In genomic region chr17:45578843-45579242, GRCm38 (mm10) we compare ENCODE assay signal across 11 mouse cellular contexts. TPM values are rescaled to one million over a fixed set of nuclear protein-coding genes. Genes with fewer than 3 reads are reported as not detected.
DNase-seq lines count a peak whose midpoint lies in the region; ATAC-seq and TF ChIP-seq lines count a peak whose summit lies in the region.
"Had no signal": no experiment of that assay in that cellular context is flagged by ENCODE, and none has a peak within 500 bp of the region (broad histone marks: within the 10 kb centered on the region; RNA-seq: fewer than 3 reads in every experiment).

No protein-coding gene starts in this region.

- H3K9me3 ChIP-seq in forebrain, postnatal 0 days (ENCODE audit: low read length) = no peaks in the 10 kb centered on the region
- no peaks in the 10 kb centered on the region for H3K9me3 ChIP-seq in forebrain, embryonic 11.5 days (ENCODE audit: control insufficient read depth, low read length)
- no peaks in the 10 kb centered on the region for H3K9me3 ChIP-seq in stomach, embryonic 16.5 days (replicated peaks; ENCODE audit: control insufficient read depth, low read length)
- H3K9me3 ChIP-seq: neural tube, embryonic 13.5 days had no signal

- H3K27ac ChIP-seq in forebrain, postnatal 0 days (ENCODE audit: low read depth, low read length) = no peak overlapping the region
- no peak overlapping the region for H3K27ac ChIP-seq in forebrain, embryonic 11.5 days (ENCODE audit: low read depth, low read length)
- H3K27ac ChIP-seq in bone marrow, adult 2 months (ENCODE audit: control insufficient read depth, insufficient read depth, low read depth, low read length, poor library complexity) = no peak overlapping the region
- peak overlapping the region; percentile 89 for H3K27ac ChIP-seq in stomach, embryonic 16.5 days (ENCODE audit: low read length)
- H3K27ac ChIP-seq: neural tube, embryonic 13.5 days had no signal

- H3K27me3 ChIP-seq in forebrain, postnatal 0 days (ENCODE audit: insufficient read depth, low read length) = no peaks in the 10 kb centered on the region
- H3K27me3 ChIP-seq in forebrain, embryonic 11.5 days (ENCODE audit: control insufficient read depth, insufficient read depth, low read length) = no peaks in the 10 kb centered on the region
- H3K27me3 ChIP-seq in stomach, embryonic 16.5 days (ENCODE audit: control insufficient read depth, insufficient read depth, low read length) = no peaks in the 10 kb centered on the region
- H3K27me3 ChIP-seq: neural tube, embryonic 13.5 days; Patski had no signal

- H3K9ac ChIP-seq in forebrain, postnatal 0 days = no peak overlapping the region
- H3K9ac ChIP-seq in forebrain, embryonic 11.5 days (ENCODE audit: low read length) = no peak overlapping the region
- H3K9ac ChIP-seq in stomach, embryonic 16.5 days (ENCODE audit: low read length) = no peak overlapping the region
- H3K9ac ChIP-seq: neural tube, embryonic 13.5 days had no signal

- ATAC-seq in forebrain, postnatal 0 days = no peak
- no peak for ATAC-seq in forebrain, embryonic 11.5 days (replicated peaks; ENCODE audit: low FRiP score)
- ATAC-seq in stomach, embryonic 16.5 days (ENCODE audit: insufficient read depth, low FRiP score) = no peak
- ATAC-seq: Patski had no signal

- TF ChIP-seq CTCF in forebrain, postnatal 0 days (IDR thresholded peaks at IDR 0.05; ENCODE audit: low read depth) = peak; percentile 64
- TF ChIP-seq CTCF in lung, adult 2 months (IDR thresholded peaks at IDR 0.05; ENCODE audit: insufficient read depth, low read length) = peak; percentile 17; the same call in 1 of the 2 replicates
- TF ChIP-seq CTCF in bone marrow, adult 2 months (IDR thresholded peaks at IDR 0.05; ENCODE audit: control insufficient read depth, insufficient read depth, low read length) = peak; percentile 17; the same call in 1 of the 2 replicates

- no peak overlapping the region for H3K4me2 ChIP-seq in forebrain, postnatal 0 days (ENCODE audit: low read depth)
- H3K4me2 ChIP-seq in forebrain, embryonic 11.5 days (ENCODE audit: low read depth, low read length, severe bottlenecking) = no peak overlapping the region
- H3K4me2 ChIP-seq in stomach, embryonic 16.5 days (ENCODE audit: low read depth, low read length) = no peak overlapping the region
- H3K4me2 ChIP-seq: neural tube, embryonic 13.5 days had no signal

- WGBS in forebrain, postnatal 0 days = 75% methylated on average over 7 of the region's 7 CpGs
- WGBS in forebrain, embryonic 11.5 days = 65% methylated on average over 7 of the region's 7 CpGs
- 78% methylated on average over 7 of the region's 7 CpGs for WGBS in lung, adult 2 months
- WGBS in bone marrow, adult 2 months = 68% methylated on average over 7 of the region's 7 CpGs
- WGBS in stomach, embryonic 16.5 days = 74% methylated on average over 7 of the region's 7 CpGs

- no peak overlapping the region for H3K4me3 ChIP-seq in forebrain, postnatal 0 days (ENCODE audit: low read depth, low read length)
- no peak overlapping the region for H3K4me3 ChIP-seq in forebrain, embryonic 11.5 days (ENCODE audit: low read depth, low read length)
- no peak overlapping the region for H3K4me3 ChIP-seq in lung, adult 2 months (replicated peaks; ENCODE audit: extremely low read depth, low read depth, low read length)
- no peak overlapping the region for H3K4me3 ChIP-seq in bone marrow, adult 2 months (replicated peaks; ENCODE audit: control insufficient read depth, low read depth, low read length)
- H3K4me3 ChIP-seq in stomach, embryonic 16.5 days (replicated peaks; ENCODE audit: low read length) = no peak overlapping the region
- H3K4me3 ChIP-seq: neural tube, embryonic 13.5 days had no signal

- peaks cover 9% of the 10 kb centered on the region for H3K4me1 ChIP-seq in forebrain, postnatal 0 days (ENCODE audit: insufficient read depth)
- peaks cover 2% of the 10 kb centered on the region; the same call in 1 of the 2 replicates for H3K4me1 ChIP-seq in forebrain, embryonic 11.5 days (replicated peaks; ENCODE audit: control insufficient read depth, insufficient read depth, low read length)
- peaks cover 10% of the 10 kb centered on the region for H3K4me1 ChIP-seq in lung, adult 2 months (ENCODE audit: control insufficient read depth, insufficient read depth, low read length)
- H3K4me1 ChIP-seq in bone marrow, adult 2 months (ENCODE audit: control insufficient read depth, insufficient read depth, low read length) = peaks cover 12% of the 10 kb centered on the region
- H3K4me1 ChIP-seq in stomach, embryonic 16.5 days (ENCODE audit: control insufficient read depth, insufficient read depth, low read length) = peaks cover 18% of the 10 kb centered on the region

- no peak for DNase-seq in forebrain, postnatal 0 days
- no peak for DNase-seq in forebrain, embryonic 11.5 days (ENCODE audit: low spot score)
- no peak for DNase-seq in lung, adult 2 months
- no peak for DNase-seq in lung, adult 18-20 months
- DNase-seq in urinary bladder, postnatal 4 days (ENCODE audit: low spot score in 2 of 2) = no peak
- no peak for DNase-seq in adrenal gland, adult 8-10 months
- DNase-seq: cerebellum, adult 9-11 months had no signal

- no peak for TF ChIP-seq POLR2A in lung, adult 2 months (IDR thresholded peaks at IDR 0.05; ENCODE audit: borderline replicate concordance, extremely low read depth, low read depth, low read length)
- TF ChIP-seq POLR2A in bone marrow, adult 2 months (IDR thresholded peaks at IDR 0.05; ENCODE audit: borderline replicate concordance, control insufficient read depth, low read depth, low read length) = no peak

- no peaks in the 10 kb centered on the region for H3K36me3 ChIP-seq in forebrain, postnatal 0 days (ENCODE audit: insufficient read depth)
- H3K36me3 ChIP-seq in forebrain, embryonic 11.5 days (ENCODE audit: control insufficient read depth, insufficient read depth, low read length) = no peaks in the 10 kb centered on the region
- no peaks in the 10 kb centered on the region for H3K36me3 ChIP-seq in stomach, embryonic 16.5 days (ENCODE audit: control insufficient read depth, insufficient read depth, low read length)
- H3K36me3 ChIP-seq: neural tube, embryonic 13.5 days had no signal

RNA-seq across cellular contexts. Expression of gene Hsp90ab1, which starts 5.8 kb away (rescaled TPM):
- total RNA-seq in forebrain, postnatal 0 days (2014; rRNA removed) = 1,283 and 1,351 TPM in 2 replicates
- 1,258 and 1,497 TPM in 2 replicates for polyA plus RNA-seq in forebrain, postnatal 0 days (2015; fragmentation: Nextera tagmentation; extraction: Ambion mirVana)
- polyA plus RNA-seq in forebrain, embryonic 11.5 days (2014; fragmentation: Nextera tagmentation; extraction: Ambion mirVana) = 1,787 and 1,872 TPM in 2 replicates
- polyA plus RNA-seq in lung, adult 2 months (2012; rRNA removed) = 212 and 340 TPM in 2 replicates
- polyA plus RNA-seq in bone marrow, adult 2 months (2011; ENCODE audit: insufficient read depth, insufficient read length, low replicate concordance, missing spikeins) = 576 and 1,077 TPM in 2 replicates
- 1,400 and 1,468 TPM in 2 replicates for polyA plus RNA-seq in stomach, embryonic 16.5 days (2015; fragmentation: Nextera tagmentation; extraction: Ambion mirVana)
- 1,000 to 10,000 TPM; 1,432 to 3,205 (median 1,905) TPM for total RNA-seq in adrenal gland, adult 8-10 months (2022)

RNA-seq across cellular contexts. Expression of gene Slc35b2, which starts 15.2 kb away (rescaled TPM):
- 80.9 and 87.0 TPM in 2 replicates for total RNA-seq in forebrain, postnatal 0 days (2014; rRNA removed)
- polyA plus RNA-seq in forebrain, postnatal 0 days (2015; fragmentation: Nextera tagmentation; extraction: Ambion mirVana) = 83.8 and 89.6 TPM in 2 replicates
- polyA plus RNA-seq in forebrain, embryonic 11.5 days (2014; fragmentation: Nextera tagmentation; extraction: Ambion mirVana) = 103 and 105 TPM in 2 replicates
- polyA plus RNA-seq in lung, adult 2 months (2012; rRNA removed) = 89.9 and 102 TPM in 2 replicates
- polyA plus RNA-seq in bone marrow, adult 2 months (2011; ENCODE audit: insufficient read depth, insufficient read length, low replicate concordance, missing spikeins) = 14.7 and 22.7 TPM in 2 replicates
- 115 and 117 TPM in 2 replicates for polyA plus RNA-seq in stomach, embryonic 16.5 days (2015; fragmentation: Nextera tagmentation; extraction: Ambion mirVana)
- total RNA-seq in adrenal gland, adult 8-10 months (2022) = 10 to 100 TPM; 51.7 to 68.9 (median 61.0) TPM

RNA-seq across cellular contexts. Expression of gene Slc29a1, which starts 20.6 kb away (rescaled TPM):
- 68.3 and 84.5 TPM in 2 replicates for total RNA-seq in forebrain, postnatal 0 days (2014; rRNA removed)
- 76.2 and 84.4 TPM in 2 replicates for polyA plus RNA-seq in forebrain, postnatal 0 days (2015; fragmentation: Nextera tagmentation; extraction: Ambion mirVana)
- 56.7 TPM in 2 replicates for polyA plus RNA-seq in forebrain, embryonic 11.5 days (2014; fragmentation: Nextera tagmentation; extraction: Ambion mirVana)
- 185 and 186 TPM in 2 replicates for polyA plus RNA-seq in lung, adult 2 months (2012; rRNA removed)
- 73.1 and 109 TPM in 2 replicates for polyA plus RNA-seq in bone marrow, adult 2 months (2011; ENCODE audit: insufficient read depth, insufficient read length, low replicate concordance, missing spikeins)
- polyA plus RNA-seq in stomach, embryonic 16.5 days (2015; fragmentation: Nextera tagmentation; extraction: Ambion mirVana) = 85.3 and 90.0 TPM in 2 replicates
- 100 to 1,000 TPM; 145 to 174 (median 158) TPM for total RNA-seq in adrenal gland, adult 8-10 months (2022)

RNA-seq across cellular contexts. Expression of gene Mymx, which starts 23.1 kb away (rescaled TPM):
- total RNA-seq in forebrain, postnatal 0 days (2014; rRNA removed) = not detected in 2 replicates
- polyA plus RNA-seq in forebrain, postnatal 0 days (2015; fragmentation: Nextera tagmentation; extraction: Ambion mirVana) = not detected in 2 replicates
- not detected in 2 replicates for polyA plus RNA-seq in forebrain, embryonic 11.5 days (2014; fragmentation: Nextera tagmentation; extraction: Ambion mirVana)
- not detected in 2 replicates for polyA plus RNA-seq in lung, adult 2 months (2012; rRNA removed)
- polyA plus RNA-seq in bone marrow, adult 2 months (2011; ENCODE audit: insufficient read depth, insufficient read length, low replicate concordance, missing spikeins) = 9.3 TPM in 1 of 2 replicates, not detected in the other
- polyA plus RNA-seq in stomach, embryonic 16.5 days (2015; fragmentation: Nextera tagmentation; extraction: Ambion mirVana) = 0.67 and 3.5 TPM in 2 replicates
- total RNA-seq in adrenal gland, adult 8-10 months (2022) = under 1 TPM in 2 of 4 experiments, not detected in 2; 0.32 to 0.38 TPM
- polyA plus RNA-seq: Patski had no signal

RNA-seq across cellular contexts. Expression of gene Nfkbie, which starts 23.3 kb away (rescaled TPM):
- 2.8 and 3.1 TPM in 2 replicates for total RNA-seq in forebrain, postnatal 0 days (2014; rRNA removed)
- 2.2 and 2.7 TPM in 2 replicates for polyA plus RNA-seq in forebrain, postnatal 0 days (2015; fragmentation: Nextera tagmentation; extraction: Ambion mirVana)
- polyA plus RNA-seq in forebrain, embryonic 11.5 days (2014; fragmentation: Nextera tagmentation; extraction: Ambion mirVana) = 5.9 and 6.0 TPM in 2 replicates
- 7.2 and 7.8 TPM in 2 replicates for polyA plus RNA-seq in lung, adult 2 months (2012; rRNA removed)
- 6.9 and 14.8 TPM in 2 replicates for polyA plus RNA-seq in bone marrow, adult 2 months (2011; ENCODE audit: insufficient read depth, insufficient read length, low replicate concordance, missing spikeins)
- polyA plus RNA-seq in stomach, embryonic 16.5 days (2015; fragmentation: Nextera tagmentation; extraction: Ambion mirVana) = 4.2 and 4.4 TPM in 2 replicates
- total RNA-seq in adrenal gland, adult 8-10 months (2022) = 1 to 10 TPM; 4.2 to 6.4 (median 5.6) TPM
